Mouse (Mus musculus) urinary bladder, postnatal 4 days (tissue): ENCODE data around the gene Kcnh7.

ENCODE experiments used
- DNase-seq, 2 experiments: peaks; one replicate each; pipeline ENCODE4 v3.0.0; 2021 to 2022; ENCODE audit warnings: low spot score in 2 of 2

The Kcnh7 gene

DNA sequence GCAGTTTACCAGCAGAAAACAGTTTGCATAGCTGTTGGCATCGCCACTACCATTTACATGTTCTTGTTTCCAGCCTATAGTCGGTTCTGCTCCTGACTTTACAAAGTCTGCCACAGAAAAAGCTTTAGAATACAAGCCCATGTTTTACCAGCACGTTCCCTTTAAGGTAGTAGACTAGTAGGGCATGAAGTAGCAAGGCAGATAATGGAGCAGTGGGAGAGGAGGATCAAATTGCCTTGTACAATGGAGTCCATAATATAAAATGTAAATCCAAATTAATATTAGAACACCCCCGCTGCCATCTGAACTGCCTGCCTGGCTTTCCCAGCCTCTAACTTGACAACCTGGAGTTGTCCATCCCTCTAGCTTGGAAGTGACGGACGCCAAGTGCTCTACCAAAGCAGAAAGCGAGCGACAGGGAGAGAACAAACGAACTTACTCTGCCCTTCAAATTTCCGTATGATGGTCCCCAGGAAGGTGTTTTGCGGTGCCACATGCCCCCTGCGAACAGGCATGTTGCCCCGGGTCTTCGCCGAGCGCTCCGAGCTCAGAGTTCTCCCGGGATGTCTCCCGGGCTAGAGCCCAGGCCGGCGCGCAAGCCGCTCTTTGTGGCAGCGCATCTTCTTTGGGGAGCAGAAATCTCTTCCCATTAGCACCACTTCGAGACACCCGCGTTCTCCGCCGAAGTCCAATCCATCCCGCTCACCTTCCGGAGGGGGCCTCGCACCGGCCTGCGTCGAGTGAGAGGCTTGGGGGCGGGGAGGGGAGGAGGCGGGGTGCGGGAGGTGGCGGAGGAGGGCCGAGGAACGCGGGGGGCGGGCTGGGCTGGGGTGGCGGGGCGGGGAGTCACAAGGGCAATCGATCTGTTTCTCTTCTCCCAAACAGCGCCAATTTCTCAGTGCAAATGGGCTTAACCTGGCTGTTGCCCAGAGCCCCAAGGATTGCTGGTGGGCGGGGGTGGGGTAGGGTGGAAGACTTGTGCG lies at the start of gene Kcnh7:
Gene Kcnh7, minus strand, starts transcription at position 725 of the 983 bp plus-strand sequence.
- DNase-seq = peak in 1 of 2 experiments; percentile 58

DNA sequence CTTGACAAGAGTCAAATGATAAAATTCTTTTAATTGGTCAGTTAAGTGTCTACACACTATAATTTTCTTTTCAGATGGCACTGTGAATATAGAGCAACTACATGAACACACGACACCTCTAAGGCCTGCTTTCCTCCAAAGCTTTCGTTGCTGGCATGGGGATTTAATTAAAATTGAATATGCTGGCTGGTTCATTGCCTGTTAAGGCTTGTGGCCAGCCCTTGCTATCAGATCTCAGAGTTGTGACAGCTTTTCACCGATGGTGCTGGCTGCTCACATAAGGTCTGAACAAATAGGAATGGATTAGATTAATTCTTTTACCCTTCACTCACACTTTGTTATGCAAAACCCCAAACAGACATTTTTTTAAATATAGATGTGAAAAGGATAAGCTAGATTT lies 23.3 kb upstream of the Kcnh7 start:
- DNase-seq = no peak

DNA sequence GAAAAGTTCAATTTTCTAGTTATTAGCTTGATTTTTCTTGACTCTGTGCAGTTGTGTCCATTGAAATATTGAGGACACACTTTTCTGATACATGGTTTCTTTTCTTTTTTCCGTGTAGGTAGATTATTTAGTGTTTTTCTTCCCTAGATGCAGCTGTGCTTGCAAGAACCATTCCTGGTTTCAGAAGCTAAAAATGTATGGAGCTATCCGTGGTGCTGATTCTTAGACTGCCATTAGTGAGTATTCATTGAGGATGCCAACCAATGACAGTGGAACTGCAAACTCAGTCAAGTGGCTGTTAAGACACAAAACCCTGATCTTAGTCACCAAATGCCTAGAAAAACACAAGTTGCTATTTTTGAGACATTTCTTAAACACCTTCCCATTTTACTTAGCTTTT lies 1.9 kb upstream of the Kcnh7 start:
- DNase-seq = no peak

DNA sequence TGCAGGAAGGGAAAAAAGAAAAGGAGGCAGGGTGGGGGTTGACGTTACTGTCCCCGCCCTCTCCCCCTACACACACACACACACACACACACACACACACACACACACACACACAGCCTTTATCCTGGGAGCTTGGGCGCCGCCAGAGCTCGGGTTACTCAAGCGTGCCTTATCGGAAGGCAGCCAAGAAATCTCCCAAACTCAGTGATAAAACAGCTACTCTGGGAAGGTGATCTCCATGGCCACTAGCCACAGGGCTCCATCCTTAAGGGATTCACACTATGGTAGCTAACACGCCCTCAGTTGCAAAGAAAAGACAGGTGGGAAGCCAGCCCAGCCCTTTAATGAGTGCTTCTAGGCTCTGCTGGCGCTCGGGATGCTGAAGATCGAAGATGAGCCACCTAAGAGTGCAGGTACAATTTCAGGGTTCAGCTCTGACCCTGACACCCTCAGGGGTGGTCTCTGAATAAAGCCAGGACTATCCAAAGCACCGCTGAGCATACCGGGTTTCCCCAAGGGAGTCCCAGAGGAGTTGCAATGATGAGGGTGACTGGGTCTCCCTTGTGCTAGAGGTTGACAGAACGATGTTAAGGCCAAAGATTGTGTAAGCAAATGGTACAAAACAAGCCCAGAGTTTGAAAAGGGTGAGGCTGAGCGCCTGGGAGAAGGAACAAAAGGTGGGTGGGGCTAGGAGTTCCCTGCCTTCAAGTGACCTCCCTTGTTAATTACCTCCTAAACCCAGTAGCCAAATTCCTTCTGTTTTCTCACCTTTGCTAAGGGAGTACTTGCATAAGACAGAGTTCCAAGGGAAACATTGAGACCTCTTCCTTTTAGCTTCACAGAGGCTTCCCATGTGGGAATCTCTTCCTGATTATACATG lies 704 bp upstream of the Kcnh7 start:
- DNase-seq = no peak

DNA sequence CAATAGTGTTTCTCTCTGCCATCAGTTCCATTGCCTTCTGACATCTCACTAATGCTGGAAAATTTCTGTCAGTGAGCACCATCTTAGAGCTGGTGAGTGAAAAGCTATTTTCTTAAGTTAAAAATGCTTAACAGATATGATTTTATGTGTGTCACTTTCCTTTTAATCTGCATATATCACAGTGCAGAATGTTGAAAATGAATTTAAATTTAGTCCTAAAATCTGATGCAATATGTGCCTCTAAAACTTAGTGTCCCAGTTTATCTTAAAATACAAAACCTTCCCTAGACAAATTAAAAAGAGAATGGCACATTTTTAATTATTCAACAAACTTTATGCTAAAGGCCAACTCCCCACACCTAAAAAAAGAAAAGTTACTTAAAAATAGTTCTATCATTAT lies 30.4 kb downstream of the Kcnh7 start:
- DNase-seq = no peak

DNA sequence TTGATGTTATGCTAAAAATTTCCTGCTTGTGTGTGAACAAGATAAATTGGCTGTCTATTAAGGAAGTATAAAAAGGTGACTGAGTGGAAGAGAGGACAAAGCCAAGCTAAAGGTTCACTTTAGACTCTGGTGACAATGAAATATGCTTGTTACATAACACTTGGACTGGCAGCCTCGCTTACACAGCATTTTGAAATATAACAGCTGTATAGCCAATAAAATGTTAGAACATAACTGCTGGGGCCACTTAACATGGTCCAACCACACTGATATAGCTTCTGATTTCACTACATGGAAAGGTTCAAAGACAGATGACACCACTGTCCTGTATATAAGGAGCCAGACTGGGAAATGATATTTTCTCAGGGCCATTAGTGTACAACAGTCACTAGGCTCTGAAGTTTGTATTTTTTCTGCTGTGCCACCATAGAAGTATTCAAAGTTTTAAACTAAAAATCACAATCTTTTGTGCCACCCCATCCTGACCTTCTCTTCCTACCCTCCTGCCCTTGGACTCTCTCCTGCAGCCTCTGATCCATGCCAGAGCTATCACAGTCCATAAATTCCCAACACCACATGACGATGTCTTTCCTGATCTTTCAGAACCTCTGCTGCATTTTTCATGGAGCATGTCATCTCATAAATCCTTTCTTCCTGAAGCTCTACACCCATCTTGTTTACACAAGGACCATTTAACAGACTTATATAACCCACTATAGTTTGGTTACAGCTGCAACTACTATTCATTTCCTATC lies 56.1 kb downstream of the Kcnh7 start:
- no peak for DNase-seq

DNA sequence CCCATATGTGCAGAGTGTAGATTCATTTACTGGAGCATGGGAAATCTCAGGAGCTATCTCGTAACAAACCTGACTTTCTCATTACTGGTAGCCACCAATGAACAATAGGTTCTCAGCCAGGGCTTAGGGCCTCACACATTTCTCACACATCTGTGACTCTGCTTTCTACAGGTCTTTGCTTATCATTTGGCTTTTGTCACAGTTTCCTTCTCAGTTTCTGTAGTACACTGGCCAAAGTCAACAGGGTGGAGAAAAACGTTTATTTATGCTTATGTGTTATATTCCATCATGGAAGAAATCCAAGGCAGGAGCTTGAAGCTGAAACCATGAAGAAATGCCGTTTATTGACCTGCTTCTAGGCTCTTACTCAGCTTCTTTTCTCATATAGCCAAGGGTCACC lies 63.8 kb downstream of the Kcnh7 start:
- DNase-seq = no peak

DNA sequence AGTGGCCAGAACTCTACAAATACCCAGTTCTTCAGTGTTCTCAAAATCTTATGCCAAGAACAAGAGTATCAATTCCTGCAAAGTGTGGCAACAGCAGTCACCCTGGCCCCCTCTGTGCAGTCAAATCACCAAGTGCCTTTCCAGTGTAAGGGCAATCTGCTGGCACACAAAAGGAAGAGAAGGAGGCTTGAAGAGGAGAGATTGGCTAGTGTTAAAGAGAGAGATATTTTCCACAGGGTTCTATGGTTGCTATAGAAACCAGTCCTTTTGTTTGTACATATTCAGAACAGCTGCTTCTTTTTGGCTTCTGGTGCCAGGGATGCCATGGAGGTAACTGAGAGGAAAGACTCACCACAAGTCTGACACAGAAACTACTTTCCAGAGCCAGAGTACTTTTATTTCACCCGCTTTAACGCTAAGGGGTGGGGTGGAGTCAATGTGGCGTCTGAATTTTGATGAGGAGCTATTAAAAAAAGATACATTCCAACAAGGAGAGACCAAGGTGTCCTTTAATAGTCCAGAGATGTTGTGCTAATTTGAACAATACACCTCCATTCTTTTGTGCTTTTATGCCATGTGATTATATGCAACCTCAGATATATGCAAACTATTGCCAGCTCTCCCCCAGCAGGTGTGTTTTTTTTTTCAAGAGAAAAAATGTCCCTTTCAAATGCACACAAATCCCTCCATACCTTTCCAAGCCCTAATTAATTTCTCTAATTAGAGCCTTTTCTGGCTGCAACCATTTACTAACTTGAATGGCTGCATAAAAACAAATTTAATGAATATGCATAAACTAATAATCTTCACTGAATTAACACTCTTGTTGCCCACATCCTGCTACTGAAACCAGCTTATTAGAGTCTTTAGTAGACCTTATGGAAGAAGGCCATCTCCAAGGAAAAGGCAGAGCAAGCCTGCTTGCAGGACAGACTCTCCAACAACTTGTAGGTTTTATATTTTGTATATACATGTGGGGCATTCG lies 66.6 kb downstream of the Kcnh7 start:
- DNase-seq = no peak

DNA sequence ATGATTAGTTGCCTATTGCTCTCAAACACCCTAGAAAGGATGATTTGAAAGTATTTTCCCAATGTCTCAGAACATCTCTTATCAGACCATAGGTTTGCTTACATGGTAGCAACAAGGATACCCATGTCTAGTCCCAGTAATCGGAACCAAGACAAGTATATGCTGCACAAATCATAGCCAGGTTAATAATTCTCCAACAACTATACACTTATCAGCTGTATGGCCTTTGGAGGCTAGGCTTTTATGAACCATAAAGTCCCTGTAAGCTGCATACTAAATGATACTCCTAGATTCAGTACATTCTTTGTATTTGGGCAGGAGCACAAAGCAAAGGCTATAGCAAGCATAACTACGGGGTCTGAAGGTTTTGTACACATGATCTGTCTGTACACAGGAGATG lies 78.1 kb downstream of the Kcnh7 start:
- DNase-seq = no peak

DNA sequence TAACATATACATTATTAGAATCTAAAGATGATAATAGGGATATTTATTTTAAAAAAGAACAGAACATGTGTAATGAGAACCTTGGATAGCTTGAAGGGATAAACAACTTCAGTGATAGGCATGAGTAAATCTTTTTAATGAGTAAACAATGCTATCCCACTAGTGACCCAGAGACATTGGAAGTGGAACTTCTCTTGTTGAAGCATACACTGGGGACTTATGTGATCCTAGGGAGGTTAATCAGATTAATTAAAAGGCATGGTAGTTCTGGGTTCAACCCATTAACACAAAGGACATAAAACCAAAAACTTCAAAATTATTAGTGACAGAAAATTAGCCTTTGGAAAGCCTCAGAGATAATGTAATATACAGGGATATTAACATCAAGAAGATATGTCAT lies 84.4 kb downstream of the Kcnh7 start:
- no peak for DNase-seq

DNA sequence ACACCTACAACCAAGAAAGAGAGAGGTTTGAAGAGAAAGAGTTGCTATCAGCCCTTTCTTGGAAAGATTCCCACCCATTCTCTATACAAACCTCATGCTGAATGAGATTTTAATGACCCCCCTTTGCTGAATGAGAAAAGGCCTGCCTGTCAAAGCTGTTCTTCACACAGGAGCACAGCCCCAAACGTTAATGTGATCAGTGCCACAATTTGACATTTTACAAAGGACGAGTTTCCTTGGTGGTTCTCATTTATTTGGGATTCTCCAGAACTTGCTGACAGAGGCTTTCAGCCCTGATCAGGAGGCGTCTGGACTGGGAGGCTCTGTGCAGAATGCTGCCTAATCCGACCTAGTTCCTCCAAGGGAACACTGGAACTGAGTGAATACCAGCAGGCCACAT lies 92.3 kb downstream of the Kcnh7 start:
- no peak for DNase-seq

DNA sequence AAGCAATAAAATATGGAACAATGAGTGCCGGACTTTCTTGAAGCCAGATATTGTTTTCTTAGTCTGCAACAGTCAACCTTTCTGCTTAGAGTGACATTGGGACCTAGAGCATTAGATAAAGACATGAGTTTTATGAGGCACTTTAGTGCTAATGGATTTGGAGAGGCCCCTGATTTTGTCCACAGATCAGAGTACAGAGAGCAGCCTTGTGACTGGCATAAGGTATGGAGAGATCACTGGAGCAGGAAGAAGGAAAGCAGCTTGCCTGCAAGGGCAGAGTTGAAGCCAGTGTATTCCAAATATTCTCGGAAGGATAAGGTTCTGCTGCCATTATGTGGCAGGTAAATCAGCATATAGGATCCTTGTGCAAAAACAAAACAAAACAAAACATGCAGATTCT lies 93.6 kb downstream of the Kcnh7 start:
- DNase-seq = no peak

DNA sequence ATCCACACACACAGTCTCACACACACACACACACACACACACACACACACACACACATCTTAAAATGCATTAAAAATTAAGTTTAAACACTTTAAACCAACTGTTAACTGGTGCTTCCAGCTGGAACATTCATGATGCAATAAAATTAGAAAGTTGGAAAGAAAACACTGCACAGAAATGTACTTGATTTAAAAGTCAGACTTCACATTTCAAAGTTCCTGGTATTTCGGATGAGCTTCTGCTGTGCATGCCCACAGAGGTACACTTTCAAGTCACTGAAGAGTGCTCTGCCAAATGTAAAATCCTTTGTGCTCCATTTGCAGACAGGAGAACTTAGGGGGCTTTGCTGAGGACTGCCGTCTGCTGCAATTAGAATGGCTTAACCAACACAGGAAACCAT lies 125.7 kb downstream of the Kcnh7 start:
- DNase-seq = no peak

DNA sequence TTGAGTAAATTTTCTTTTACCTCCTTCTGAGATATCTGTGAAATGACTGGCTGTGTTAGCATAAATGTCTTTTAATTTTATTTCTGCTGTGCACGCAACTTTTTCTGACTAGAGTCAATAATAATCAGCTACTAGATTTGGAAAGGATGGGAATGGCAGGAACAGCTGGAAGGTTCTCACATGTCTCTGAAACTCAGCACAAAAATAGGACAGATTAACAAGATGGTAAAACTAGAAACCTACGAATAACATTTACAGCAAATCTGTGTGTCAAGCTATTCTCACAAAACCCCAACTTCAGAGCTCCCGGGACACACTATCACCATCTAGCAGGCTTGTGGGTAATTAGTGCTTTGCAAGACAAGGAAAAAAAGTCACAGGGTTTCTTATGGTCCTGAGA lies 134.2 kb downstream of the Kcnh7 start:
- DNase-seq = no peak

DNA sequence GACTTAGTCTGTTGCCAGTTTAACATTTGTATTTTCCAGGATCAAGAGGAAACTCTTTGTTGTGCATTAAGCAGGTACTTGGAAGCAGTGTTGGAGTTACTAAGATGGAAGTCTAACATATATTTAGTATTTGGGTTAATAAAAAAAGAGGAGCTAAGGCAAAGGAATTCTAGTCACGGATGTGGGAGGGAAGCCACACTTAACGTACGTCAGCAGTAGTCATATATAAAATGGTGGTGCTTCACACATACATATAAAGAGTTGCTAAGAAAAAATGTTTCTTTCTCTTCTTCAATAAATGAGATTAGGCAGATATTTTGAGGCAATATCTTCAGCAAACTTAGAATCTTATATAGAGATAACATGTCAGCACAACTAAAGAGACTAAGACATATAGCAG lies 144.4 kb downstream of the Kcnh7 start:
- DNase-seq = no peak

DNA sequence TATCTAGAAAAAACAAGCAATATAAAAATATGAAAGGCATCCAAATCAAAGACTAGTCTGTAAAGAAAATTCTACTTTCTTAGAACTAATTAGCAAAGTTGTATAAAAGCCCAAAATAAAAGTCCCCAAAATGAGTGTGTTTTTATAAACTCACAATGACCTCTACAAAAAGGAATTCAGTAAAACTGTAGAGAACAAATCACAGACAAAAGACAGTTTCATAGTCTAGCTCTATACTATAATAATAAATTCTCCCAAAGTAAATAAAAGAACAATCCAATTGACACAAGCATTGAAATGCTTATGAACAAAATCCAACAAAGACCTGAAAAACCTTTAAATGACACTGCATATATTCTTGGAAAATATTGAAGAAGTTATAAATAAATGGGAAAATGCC lies 169.2 kb downstream of the Kcnh7 start:
- no peak for DNase-seq

DNA sequence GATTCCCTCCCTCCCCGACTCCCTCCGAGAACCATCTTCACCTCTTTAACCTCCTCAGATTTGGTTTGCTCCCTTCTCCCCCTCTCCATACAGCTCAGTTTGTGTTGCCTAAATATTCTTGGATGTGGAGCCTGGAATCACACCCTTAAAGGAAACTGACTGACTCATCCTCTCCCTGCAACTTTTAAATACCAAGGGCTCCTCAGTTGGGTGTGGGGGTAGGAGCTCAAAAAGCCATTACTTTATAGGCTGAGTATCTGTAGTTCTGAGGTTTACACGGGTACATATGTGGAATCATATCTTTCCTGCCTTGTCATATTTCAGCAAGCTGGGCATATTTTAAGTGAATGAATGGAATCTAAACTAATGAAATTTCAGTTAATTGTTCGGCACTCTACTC lies 174.9 kb downstream of the Kcnh7 start:
- DNase-seq = no peak

DNA sequence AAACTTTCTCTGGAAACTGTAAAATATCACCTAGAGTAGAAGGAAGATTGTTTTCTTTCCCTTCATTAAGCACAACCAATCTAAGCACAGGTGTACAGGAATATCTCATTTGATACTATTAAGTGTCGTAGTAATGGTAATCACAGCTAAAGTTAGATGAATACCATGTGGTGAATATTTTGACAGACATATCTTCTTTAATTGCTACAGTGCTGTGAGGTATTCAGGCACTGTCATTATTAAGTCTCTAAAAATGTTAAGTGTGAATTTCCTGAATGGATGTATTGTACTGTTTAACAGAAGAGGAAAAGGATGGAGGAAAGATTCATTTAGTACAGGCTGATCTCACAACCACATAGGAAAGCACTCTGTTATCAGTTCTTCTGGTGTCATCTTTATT lies 181.3 kb downstream of the Kcnh7 start:
- no peak for DNase-seq

DNA sequence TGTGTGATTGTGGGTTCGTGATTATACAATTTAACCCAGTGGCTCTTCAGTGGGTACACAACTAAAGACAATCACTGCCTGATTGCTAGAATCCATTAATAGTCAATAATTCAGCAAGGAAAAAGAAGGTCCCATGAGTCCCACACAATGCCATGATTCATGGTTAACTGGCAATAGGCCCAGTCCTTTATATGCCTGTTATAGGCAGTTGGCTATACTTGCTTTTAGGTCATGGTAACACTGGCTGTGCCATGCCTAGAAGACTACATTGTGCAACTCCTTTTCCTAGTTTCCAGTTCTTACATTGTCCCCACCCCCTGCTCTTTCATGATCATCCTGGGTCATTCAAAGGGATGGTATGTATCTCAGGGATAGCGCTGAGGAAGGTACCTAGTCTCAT lies 186.4 kb downstream of the Kcnh7 start:
- DNase-seq = no peak

DNA sequence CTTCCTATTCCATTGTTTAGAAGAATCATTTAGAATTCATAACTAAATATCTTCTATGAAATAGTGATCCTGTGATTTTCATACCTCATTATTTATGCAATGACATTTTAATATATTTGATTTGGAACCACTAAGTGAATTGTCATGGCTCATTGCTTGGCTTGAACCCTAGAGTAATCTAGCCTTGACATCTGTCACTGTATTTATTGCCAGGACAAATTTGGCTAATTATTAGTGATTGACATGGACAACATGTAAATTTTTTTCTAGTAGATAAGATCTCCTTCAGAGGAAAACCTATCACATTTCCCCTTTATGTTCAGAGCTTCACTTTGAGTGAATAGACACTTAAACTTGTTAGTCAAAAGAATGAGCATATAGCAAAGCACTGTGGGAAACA lies 195.5 kb downstream of the Kcnh7 start:
- no peak for DNase-seq

DNA sequence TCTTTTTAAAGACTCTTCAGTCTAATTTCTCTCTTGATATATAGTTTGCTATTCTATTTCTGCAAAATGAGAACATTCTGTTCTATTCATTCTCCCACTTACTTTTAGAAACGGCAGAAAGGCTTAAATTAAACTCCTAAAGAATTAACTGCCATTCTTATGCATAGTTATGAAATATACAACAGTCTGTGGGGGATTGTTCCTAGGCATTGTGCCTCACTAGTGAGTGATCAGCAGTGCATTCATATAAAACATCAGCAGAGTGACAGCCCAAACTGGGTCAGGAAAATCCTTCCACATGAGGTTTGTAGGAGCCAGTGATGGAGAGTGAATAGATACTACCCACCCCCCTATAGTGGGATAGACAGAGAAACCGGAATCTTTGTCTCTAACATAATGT lies 200.2 kb downstream of the Kcnh7 start:
- DNase-seq = no peak
